ENCODE assay signal across 11 mouse cellular contexts in the genomic region with DNA sequence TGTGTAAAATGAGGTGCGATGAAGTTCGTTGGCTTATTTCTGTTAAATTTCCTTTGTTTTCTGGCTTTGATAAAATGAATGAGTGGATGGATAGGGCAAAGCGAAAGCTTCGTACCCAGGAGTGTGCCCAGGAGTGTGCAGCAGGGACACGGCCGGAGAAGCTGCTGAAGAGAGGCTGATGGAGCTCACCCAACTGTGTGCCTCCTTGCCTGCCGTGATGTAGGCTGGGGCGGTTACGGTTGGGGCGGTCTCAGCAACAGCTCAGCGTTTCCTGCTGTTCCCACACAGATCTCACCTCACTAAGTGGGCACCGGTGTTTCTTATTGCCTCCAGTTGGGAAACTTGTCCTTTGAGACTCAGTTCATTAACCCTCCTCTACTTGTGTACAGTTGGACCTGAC.
DNase-seq lines count a peak whose midpoint lies in the region; ATAC-seq lines count a peak whose summit lies in the region.
"Had no signal": no experiment of that assay in that cellular context is flagged by ENCODE, and none has a peak within 500 bp of the region (broad histone marks: within the 10 kb centered on the region; RNA-seq: fewer than 3 reads in every experiment).

No protein-coding gene starts in this region.

- no peaks in the 10 kb centered on the region for H3K36me3 ChIP-seq in kidney, embryonic 16.5 days (ENCODE audit: insufficient read depth, low read length)
- no peaks in the 10 kb centered on the region for H3K36me3 ChIP-seq in embryonic facial prominence, embryonic 10.5 days (replicated peaks)
- no peaks in the 10 kb centered on the region for H3K36me3 ChIP-seq in limb, embryonic 11.5 days (ENCODE audit: control insufficient read depth, insufficient read depth, low read length)
- H3K36me3 ChIP-seq: embryonic facial prominence, embryonic 15.5 days; forebrain, embryonic 10.5 days; heart, embryonic 10.5 days; hindbrain, embryonic 13.5 days had no signal

- ATAC-seq in kidney, embryonic 16.5 days (ENCODE audit: low FRiP score, low TSS enrichment) = peak; percentile 64; the same call in 1 of the 2 replicates
- peak; percentile 75; the same call in 1 of the 2 replicates for ATAC-seq in limb, embryonic 11.5 days (ENCODE audit: insufficient number of reproducible peaks, low FRiP score, low TSS enrichment, low read depth)

- WGBS in kidney, embryonic 16.5 days = 56% methylated on average over 12 of the region's 12 CpGs
- 81% methylated on average over 12 of the region's 12 CpGs for WGBS in embryonic facial prominence, embryonic 10.5 days
- 54% methylated on average over 12 of the region's 12 CpGs for WGBS in limb, embryonic 11.5 days

- no peak overlapping the region for H3K4me2 ChIP-seq in kidney, embryonic 16.5 days (replicated peaks; ENCODE audit: low read depth, low read length)
- no peak overlapping the region for H3K4me2 ChIP-seq in limb, embryonic 11.5 days (ENCODE audit: low read depth, severe bottlenecking)
- H3K4me2 ChIP-seq: embryonic facial prominence, embryonic 15.5 days; hindbrain, embryonic 13.5 days had no signal

- H3K4me3 ChIP-seq in kidney, embryonic 16.5 days (ENCODE audit: low read length) = no peak overlapping the region
- H3K4me3 ChIP-seq in embryonic facial prominence, embryonic 10.5 days = no peak overlapping the region
- no peak overlapping the region for H3K4me3 ChIP-seq in limb, embryonic 11.5 days (ENCODE audit: low read depth, low read length)
- H3K4me3 ChIP-seq: embryonic facial prominence, embryonic 15.5 days; erythroblast, embryonic 14.5 days; forebrain, embryonic 10.5 days; heart, embryonic 10.5 days; hindbrain, embryonic 13.5 days had no signal

- H3K4me1 ChIP-seq in kidney, embryonic 16.5 days (ENCODE audit: insufficient read depth, low read length) = peaks cover 12% of the 10 kb centered on the region
- H3K4me1 ChIP-seq in embryonic facial prominence, embryonic 10.5 days = peaks cover 16% of the 10 kb centered on the region
- 0 out of 2 replicates have a peak, but pooled peaks cover 8% of the 10 kb centered on the region for H3K4me1 ChIP-seq in limb, embryonic 11.5 days (ENCODE audit: control insufficient read depth, insufficient read depth, low read length)
- H3K4me1 ChIP-seq: hindbrain, embryonic 13.5 days had no signal

- H3K27ac ChIP-seq in kidney, embryonic 16.5 days (ENCODE audit: low read length) = no peak overlapping the region
- H3K27ac ChIP-seq in embryonic facial prominence, embryonic 10.5 days (replicated peaks) = peak overlapping the region; percentile 62
- no peak overlapping the region for H3K27ac ChIP-seq in limb, embryonic 11.5 days (replicated peaks; ENCODE audit: low read depth, low read length)
- H3K27ac ChIP-seq: embryonic facial prominence, embryonic 15.5 days; forebrain, embryonic 10.5 days; heart, embryonic 10.5 days; hindbrain, embryonic 13.5 days had no signal

- no peaks in the 10 kb centered on the region for H3K27me3 ChIP-seq in kidney, embryonic 16.5 days (ENCODE audit: insufficient read depth, low read length)
- H3K27me3 ChIP-seq in embryonic facial prominence, embryonic 10.5 days (replicated peaks; ENCODE audit: low read depth, poor library complexity, severe bottlenecking) = no peaks in the 10 kb centered on the region
- no peaks in the 10 kb centered on the region for H3K27me3 ChIP-seq in limb, embryonic 11.5 days (ENCODE audit: control insufficient read depth, insufficient read depth, low read length)
- H3K27me3 ChIP-seq: embryonic facial prominence, embryonic 15.5 days had no signal

- no peaks in the 10 kb centered on the region for H3K9me3 ChIP-seq in kidney, embryonic 16.5 days (ENCODE audit: low read length)
- no peaks in the 10 kb centered on the region for H3K9me3 ChIP-seq in embryonic facial prominence, embryonic 10.5 days
- no peaks in the 10 kb centered on the region for H3K9me3 ChIP-seq in limb, embryonic 11.5 days (ENCODE audit: control insufficient read depth, low read length)
- H3K9me3 ChIP-seq: embryonic facial prominence, embryonic 15.5 days; forebrain, embryonic 10.5 days; heart, embryonic 10.5 days; hindbrain, embryonic 13.5 days had no signal

- DNase-seq in kidney, postnatal 10 days = no peak
- DNase-seq in embryonic facial prominence, embryonic 10.5 days (ENCODE audit: low spot score) = no peak
- DNase-seq in limb, embryonic 11.5 days (ENCODE audit: low spot score) = peak; percentile 37
- no peak for DNase-seq in urinary bladder, postnatal 25 days (ENCODE audit: low spot score)
- no peak for DNase-seq in heart, postnatal 36 days

- intact Hi-C loops in heart, postnatal 36 days (cut with DNase I) = loop anchor here (1.0 to 5.0 kb wide), 3 partner anchors 278 to 583 kb away; no protein-coding TSS in a partner anchor

- peak overlapping the region; percentile 41; the same call in 1 of the 2 replicates for H3K9ac ChIP-seq in kidney, embryonic 16.5 days (replicated peaks; ENCODE audit: low read length)
- H3K9ac ChIP-seq in limb, embryonic 11.5 days (ENCODE audit: low read length) = no peak overlapping the region
- H3K9ac ChIP-seq: embryonic facial prominence, embryonic 15.5 days; hindbrain, embryonic 13.5 days had no signal
